Mouse (Mus musculus): ENCODE data around the gene Tbc1d10a. TPM values are rescaled to one million over a fixed set of nuclear protein-coding genes. Genes with fewer than 3 reads are reported as not detected.

Tbc1d10a gene
- polyA plus RNA-seq, 3 experiments from 2014 or later, result 14.3 to 20.5 (median 19.0) TPM

DNA sequence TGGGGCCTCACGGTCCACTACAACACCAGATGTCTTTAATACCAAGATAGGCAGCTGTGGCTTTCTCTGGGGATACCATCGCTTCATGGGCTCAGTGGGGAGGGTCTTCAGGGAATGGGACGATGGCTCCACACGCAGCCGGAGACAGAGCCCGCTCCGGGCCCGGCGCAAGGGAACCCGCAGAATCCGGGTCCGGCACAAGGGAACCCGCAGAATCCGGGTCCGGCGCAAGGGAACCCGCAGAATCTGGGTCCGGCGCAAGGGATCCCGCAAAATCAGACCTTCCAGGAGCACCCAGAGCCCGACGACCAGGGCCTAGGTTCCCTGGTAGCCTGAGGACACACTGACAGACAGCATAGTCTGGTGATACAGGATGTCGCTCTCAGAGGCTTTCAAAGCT is 53.1 kb downstream of the Tbc1d10a start:
- no peak for ATAC-seq

DNA sequence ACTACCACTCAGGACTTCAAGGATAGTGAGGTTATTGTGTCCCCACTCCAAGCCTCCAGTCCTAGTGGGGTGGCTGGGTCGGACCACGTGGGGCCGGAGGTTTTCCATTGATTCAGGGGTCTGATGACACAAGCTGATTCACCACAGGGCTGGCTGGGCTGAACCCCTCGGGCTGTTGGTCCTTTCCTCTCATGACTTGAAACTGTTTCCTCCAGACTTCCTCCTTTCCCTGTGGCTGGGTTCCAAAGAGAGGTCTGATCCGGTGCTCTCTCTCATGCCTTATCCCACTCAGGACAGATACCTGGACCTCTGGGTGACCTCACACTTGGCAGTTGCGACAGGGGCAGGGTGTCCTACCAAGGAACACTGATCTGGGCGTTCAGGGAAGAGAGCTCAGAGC is 53.6 kb downstream of the Tbc1d10a start:
- ATAC-seq, result no peak

GRCm38 (mm10) chr11:4241180-4241579 is 54.6 kb downstream of the Tbc1d10a start:
- ATAC-seq, result no peak

DNA sequence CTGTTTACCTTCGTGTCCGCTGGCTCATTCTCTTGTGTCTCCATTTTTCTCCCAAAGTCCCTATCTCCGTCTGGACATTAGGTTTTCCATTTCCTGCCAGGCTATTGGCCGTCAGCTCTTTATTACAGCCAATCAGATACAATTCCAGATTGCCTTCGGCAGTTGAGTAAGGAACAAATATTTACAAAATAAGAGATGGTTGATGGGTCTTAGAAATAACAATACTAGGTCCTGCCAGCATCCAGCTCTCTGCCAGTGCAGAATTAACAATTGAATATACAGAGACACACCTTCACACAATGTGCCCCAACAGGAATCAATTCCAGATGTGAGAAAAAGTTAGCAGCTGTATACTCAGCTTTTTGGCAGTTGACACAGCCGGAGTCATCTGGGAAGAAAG is 59.5 kb downstream of the Tbc1d10a start:
- ATAC-seq, result no peak

DNA sequence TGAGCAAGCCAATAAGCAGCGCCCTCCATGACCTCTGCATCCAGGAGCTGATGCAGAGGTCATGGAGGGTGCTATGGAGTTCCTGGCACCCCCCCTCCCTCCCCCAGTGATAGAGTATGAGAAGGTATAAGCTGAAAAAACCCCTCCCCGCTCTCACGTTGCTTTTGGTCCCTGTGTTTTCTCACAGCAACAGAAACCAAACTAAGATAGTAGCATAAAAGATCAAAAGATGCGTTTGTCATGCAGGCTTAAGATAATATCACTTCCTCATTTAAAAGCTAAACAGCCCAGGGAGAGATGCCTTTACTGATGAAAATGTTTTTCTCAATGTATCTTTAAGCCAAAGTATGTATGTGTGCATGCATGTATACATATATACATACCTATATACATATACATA is 60.0 kb downstream of the Tbc1d10a start:
- peak; percentile 77 for ATAC-seq

GRCm38 (mm10) chr11:4247201-4247959 is 60.8 kb downstream of the Tbc1d10a start:
- peak; percentile 72 for ATAC-seq

DNA sequence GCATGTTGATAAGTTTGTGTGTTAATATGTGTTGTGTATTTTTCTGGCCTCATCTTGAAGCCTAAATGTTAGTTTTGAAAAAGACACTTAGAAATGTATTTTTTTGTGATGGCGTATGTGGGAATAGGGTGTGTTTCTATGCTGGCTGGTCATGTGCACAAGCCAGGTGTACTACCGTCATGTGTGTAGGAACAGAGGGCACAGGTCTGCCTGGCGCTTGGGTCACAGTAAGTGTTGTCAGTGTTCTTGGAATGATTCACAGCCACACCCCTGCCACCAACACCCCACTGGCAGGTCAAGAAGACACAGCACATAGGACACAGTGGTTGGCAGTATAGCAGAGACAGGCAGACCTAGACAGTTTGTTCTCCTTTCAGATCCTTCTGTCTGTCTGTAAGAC is 62.6 kb downstream of the Tbc1d10a start:
- ATAC-seq, result no peak

GRCm38 (mm10) chr11:4250290-4250689 is 63.7 kb downstream of the Tbc1d10a start:
- ATAC-seq, result no peak

DNA sequence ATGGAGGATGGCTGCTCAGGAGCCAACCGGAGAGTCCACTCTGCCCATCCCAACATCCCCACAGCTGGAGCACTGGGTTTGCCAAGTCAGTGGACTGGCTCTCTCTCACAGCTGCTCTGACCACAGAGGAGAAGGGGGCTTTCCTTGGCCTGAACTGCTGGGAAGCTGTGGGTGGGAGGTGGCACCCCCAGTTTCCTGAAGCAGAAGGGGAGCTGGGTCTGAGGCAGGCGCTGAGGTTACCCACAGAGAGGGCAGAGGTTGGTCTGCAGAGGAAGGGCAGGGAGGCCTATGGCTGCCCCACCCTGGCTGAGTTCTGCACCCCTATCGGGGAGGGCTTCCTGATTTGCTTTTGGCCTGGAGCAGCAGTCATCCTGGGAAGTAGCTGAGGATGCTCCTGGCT is 64.8 kb downstream of the Tbc1d10a start:
- ATAC-seq, result no peak

DNA sequence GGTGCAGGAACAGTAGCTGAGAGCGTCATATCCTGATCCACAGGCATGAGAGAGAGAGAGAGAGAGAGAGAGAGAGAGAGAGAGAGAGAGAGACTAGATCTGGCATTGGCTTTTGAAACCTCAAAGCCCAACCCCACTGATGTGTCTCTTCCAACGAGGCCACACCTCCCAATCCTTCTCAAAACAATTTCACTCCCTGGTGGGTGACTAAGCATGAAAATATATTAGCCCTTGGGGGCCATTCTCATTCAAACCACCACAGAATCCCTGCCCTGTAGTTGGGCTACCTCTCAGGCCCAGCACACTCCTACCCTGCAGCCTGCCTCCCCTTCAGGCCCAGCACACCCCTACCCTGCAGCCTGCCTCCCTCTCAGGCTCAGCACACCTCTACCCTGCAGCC is 66.3 kb downstream of the Tbc1d10a start:
- ATAC-seq, result no peak

DNA sequence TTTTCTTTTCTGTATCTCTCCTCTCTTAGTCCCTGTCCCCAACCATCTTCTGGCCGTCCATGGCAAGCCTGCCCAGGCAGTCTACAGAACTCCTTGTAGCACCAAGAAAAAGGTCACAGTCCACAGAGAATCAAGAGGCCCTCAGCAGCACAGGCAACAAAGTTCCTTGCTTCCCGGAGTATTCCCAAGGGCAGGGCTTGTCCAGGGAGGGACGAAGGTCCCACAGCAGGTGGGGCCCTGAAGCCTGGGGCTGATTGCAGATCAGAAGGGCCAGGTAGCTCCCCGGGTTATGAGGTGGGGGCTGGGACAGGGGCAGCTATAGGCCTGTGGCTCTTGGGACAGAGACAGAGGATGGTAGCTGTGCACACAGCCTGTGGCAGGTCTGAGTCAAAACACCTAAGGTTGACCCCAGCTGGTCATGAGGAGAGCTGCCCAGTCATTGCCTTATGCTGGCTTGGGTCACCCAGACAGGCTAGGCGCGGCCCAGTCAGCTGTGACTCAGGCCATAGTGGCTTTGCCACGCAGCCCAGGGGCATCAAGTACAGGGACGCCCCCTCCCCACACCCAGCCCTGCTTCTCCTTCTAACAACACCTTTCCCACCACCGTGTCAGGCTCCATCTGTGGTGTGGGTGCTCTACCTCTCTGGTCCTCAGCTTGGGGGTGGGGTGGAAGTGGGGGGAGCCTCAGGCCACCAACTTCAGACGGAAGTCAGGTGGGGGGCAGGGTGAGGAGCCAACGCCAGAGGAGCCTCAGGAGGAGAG is 70.4 kb downstream of the Tbc1d10a start, which contains the start of gene Lif:
Gene Lif (plus strand): TSS at position 712 of the 762 bp plus-strand sequence.
- no peak for ATAC-seq

- no peak for ATAC-seq
These were observed 71.2 kb downstream of the Tbc1d10a start for GRCm38 (mm10) chr11:4257756-4258155.

- ATAC-seq, result peak; percentile 68
These were observed 72.1 kb downstream of the Tbc1d10a start for GRCm38 (mm10) chr11:4258657-4259082.

- ATAC-seq, result peak; percentile 9
These were observed 74.0 kb downstream of the Tbc1d10a start for GRCm38 (mm10) chr11:4260463-4261187.

- ATAC-seq, result peak; percentile 63
These were observed 74.6 kb downstream of the Tbc1d10a start for GRCm38 (mm10) chr11:4261188-4261494.

GRCm38 (mm10) chr11:4261969-4262368 is 75.4 kb downstream of the Tbc1d10a start:
- peak; percentile 51 for ATAC-seq

GRCm38 (mm10) chr11:4262847-4263246 is 76.3 kb downstream of the Tbc1d10a start:
- no peak for ATAC-seq

GRCm38 (mm10) chr11:4263296-4263695 is 76.7 kb downstream of the Tbc1d10a start:
- no peak for ATAC-seq

- ATAC-seq, result no peak
These were observed 77.5 kb downstream of the Tbc1d10a start for GRCm38 (mm10) chr11:4264066-4264465.
